Mouse (Mus musculus) heart, embryonic 12.5 days (tissue): ENCODE results near the gene Hecw1. TPM values are rescaled to one million over a fixed set of nuclear protein-coding genes. Genes with fewer than 3 reads are reported as not detected.
"Not testable (repeated sequence)": the region's sequence is repeated elsewhere in the genome, so short reads cannot be mapped to it uniquely, and the experiment has no call there.

Experiments
- ATAC-seq: fragments of 200-750 bp; cut with Nextera tagmentation; 2 replicates; pipeline ENCODE4 v1.8.0; 2017; ENCODE audit warnings: moderate TSS enrichment, moderate library complexity; ENCODE audit not compliant: insufficient number of reproducible peaks, low FRiP score
- H3K27ac ChIP-seq: fragments of 300-500 bp; sonication (generic); 2 replicates; pipeline ENCODE4 v1.5.1; 2016; ENCODE audit warnings: mild to moderate bottlenecking, moderate library complexity; ENCODE audit not compliant: poor library complexity, severe bottlenecking
- H3K27me3 ChIP-seq: fragments of 300-500 bp; sonication (generic); replicated peaks from 2 replicates; pipeline ENCODE4 v1.6.1; 2016; ENCODE audit warnings: mild to moderate bottlenecking, moderate library complexity
- H3K36me3 ChIP-seq: fragments of 300-500 bp; sonication (generic); 2 replicates; pipeline ENCODE4 v1.6.1; 2016; ENCODE audit warnings: mild to moderate bottlenecking, moderate library complexity
- H3K4me1 ChIP-seq: fragments of 300-500 bp; sonication (generic); replicated peaks from 2 replicates; pipeline ENCODE4 v1.6.1; 2016; ENCODE audit warnings: mild to moderate bottlenecking
- H3K4me2 ChIP-seq: fragments of 300-500 bp; sonication (generic); 2 replicates; pipeline ENCODE4 v1.6.1; 2016; ENCODE audit warnings: mild to moderate bottlenecking, moderate library complexity
- H3K4me3 ChIP-seq: fragments of 300-500 bp; sonication (generic); 2 replicates; pipeline ENCODE4 v1.5.1; 2016; ENCODE audit warnings: mild to moderate bottlenecking
- H3K9ac ChIP-seq: fragments of 300-500 bp; sonication (generic); 2 replicates; pipeline ENCODE4 v1.6.1; 2016; ENCODE audit warnings: mild to moderate bottlenecking, moderate library complexity
- H3K9me3 ChIP-seq: fragments of 300-500 bp; sonication (generic); replicated peaks from 2 replicates; pipeline ENCODE4 v1.6.1; 2016; ENCODE audit warnings: mild to moderate bottlenecking, moderate library complexity
- WGBS: fragments of 180-500 bp; shearing (Covaris S2); methylation state at CpG from one replicate; pipeline ENCODE4 v1.1.7; 2016; 5-methylcytosine and 5-hydroxymethylcytosine counted together
- polyA plus RNA-seq: library from polyadenylated mRNA; unstranded; fragments of >200 nt; fragmentation: Nextera tagmentation; extraction: Ambion mirVana; gene quantifications from 2 replicates; pipeline ENCODE4 v1.2.1, GENCODE M21; 2016

Hecw1 gene
- polyA plus RNA-seq, 1 experiment from 2014 or later, result 0.72 TPM

DNA sequence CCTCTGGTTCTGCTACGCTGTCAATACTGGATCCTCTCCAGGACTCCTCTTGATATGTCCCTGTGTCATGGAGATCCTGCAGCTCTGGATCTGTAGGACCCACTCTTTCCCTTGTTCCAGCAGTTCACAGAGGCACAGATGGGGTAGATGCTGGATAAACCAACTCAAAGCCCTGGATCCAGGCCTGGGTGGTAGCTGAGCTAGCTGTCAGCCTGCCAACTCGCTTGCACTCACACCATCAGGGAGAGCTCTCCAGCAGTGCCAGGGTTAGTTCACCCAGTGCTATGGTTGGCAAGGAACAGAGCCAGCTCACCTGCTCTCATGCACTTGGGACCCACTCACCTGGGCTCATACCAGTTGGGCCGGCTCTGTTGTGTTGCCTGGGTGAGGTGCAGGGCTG lies 157.5 kb downstream of the Hecw1 start:
- Histone ChIP-seq H3K9ac (no peak overlapping the region), H3K9me3 (no peaks in the 10 kb centered on the region), H3K36me3 (no peaks in the 10 kb centered on the region), H3K4me2 (no peak overlapping the region), H3K4me3 (no peak overlapping the region), H3K27ac (no peak overlapping the region), H3K4me1 (no peaks in the 10 kb centered on the region), H3K27me3 (no peaks in the 10 kb centered on the region)
- no peak for ATAC-seq
- WGBS, result 78% methylated on average over 3 of the region's 3 CpGs

DNA sequence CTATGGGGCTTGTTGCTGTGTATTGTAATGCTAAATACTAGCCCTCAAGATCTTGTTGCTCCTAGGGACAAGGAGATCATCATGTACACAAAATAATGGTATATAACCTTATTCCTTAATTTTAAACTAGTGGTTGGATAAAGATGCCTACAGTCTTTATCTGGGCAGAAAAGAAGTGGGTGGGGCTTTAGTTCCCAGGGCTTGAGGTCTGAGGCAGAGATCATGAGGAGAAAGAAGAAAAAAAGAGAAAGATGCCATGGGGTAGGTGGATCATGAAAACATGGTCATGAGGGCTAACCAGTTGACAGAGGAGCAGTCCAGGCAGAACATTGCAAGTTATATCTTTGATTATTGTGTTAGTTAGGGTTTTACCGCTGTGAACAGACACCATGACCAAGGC lies 195.8 kb downstream of the Hecw1 start:
- Histone ChIP-seq H3K27me3 (no peaks in the 10 kb centered on the region), H3K9me3 (0 out of 2 replicates have a peak, but pooled peaks cover 2% of the 10 kb centered on the region), H3K9ac (no peak overlapping the region), H3K4me1 (no peaks in the 10 kb centered on the region), H3K4me2 (no peak overlapping the region), H3K4me3 (no peak overlapping the region), H3K36me3 (no peaks in the 10 kb centered on the region), H3K27ac (no peak overlapping the region)
- ATAC-seq, result no peak
- WGBS, result 79% methylated on average over 1 of the region's 1 CpGs

DNA sequence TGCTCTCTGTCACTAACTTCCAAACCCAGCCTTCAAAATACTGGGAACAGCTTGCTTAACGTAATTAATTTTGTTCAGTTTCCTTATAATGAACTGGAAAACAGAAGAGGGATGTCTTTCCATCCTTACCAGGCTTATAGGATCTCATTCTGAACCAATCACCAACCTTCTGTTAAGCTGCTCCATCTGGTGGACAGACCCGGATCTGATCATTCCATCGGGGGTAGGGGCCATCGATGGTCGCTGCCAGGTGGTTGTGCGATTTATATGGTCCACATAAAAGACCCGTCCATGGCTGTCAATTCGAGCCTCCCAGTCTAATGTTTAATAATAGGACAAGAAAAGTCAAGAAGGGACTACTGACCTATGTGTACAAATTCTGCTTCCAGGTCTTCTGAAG lies 216.4 kb downstream of the Hecw1 start:
- H3K27ac ChIP-seq, result no peak overlapping the region
- H3K4me2 ChIP-seq, result no peak overlapping the region
- ATAC-seq, result no peak
- no peaks in the 10 kb centered on the region for H3K27me3 ChIP-seq
- no peak overlapping the region for H3K4me3 ChIP-seq
- H3K4me1 ChIP-seq, result no peaks in the 10 kb centered on the region
- no peaks in the 10 kb centered on the region for H3K9me3 ChIP-seq
- no peaks in the 10 kb centered on the region for H3K36me3 ChIP-seq
- no peak overlapping the region for H3K9ac ChIP-seq
- 27% methylated on average over 8 of the region's 8 CpGs for WGBS

DNA sequence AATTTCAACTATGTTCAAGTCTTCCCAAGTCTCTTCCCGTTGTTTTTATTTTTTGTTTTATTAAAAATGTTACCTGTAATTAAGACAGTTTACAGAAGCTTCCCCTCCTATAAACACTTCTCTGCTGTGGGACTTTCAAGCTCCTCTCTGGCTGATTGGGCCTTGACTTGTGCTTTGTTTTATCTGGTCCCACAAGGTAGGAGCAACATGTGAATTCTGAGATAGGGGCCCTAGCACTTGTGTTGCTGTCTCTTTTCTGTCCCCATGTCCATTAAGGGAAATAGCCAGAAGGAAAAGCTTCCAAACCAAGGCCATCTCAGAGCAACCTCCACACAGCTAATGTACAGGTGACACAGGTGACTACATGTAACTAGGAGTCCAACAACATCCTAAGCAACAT lies 218.9 kb downstream of the Hecw1 start:
- Histone ChIP-seq H3K9me3 (no peaks in the 10 kb centered on the region), H3K27ac (no peak overlapping the region), H3K4me1 (no peaks in the 10 kb centered on the region), H3K9ac (no peak overlapping the region), H3K4me3 (no peak overlapping the region), H3K27me3 (no peaks in the 10 kb centered on the region), H3K36me3 (no peaks in the 10 kb centered on the region), H3K4me2 (no peak overlapping the region)
- 89% methylated on average over 1 of the region's 1 CpGs for WGBS
- ATAC-seq, result no peak

DNA sequence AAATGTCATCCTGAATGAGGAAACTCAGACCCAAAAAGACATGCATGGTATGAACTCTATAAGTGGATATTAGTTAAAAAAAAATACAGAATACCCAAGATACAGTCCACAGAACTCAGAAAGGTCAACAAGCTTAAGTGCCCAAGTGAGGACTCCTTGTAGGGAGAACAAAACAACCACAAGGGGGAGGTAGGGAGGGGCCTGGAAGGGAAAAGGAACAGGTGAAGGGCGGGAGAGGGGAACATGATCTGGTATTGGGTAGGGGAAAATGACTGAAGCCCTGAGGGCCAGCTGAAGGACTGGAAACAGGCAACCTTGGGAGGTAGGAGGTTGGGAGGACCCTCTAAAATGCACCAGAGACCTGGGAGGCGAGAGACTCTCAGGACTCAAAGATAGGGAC lies 220.1 kb downstream of the Hecw1 start:
- Histone ChIP-seq H3K9ac (no peak overlapping the region), H3K36me3 (no peaks in the 10 kb centered on the region), H3K4me3 (no peak overlapping the region), H3K9me3 (no peaks in the 10 kb centered on the region), H3K4me2 (no peak overlapping the region), H3K27me3 (no peaks in the 10 kb centered on the region), H3K4me1 (no peaks in the 10 kb centered on the region), H3K27ac (no peak overlapping the region)
- no peak for ATAC-seq
- 43% methylated on average over 2 of the region's 2 CpGs for WGBS

DNA sequence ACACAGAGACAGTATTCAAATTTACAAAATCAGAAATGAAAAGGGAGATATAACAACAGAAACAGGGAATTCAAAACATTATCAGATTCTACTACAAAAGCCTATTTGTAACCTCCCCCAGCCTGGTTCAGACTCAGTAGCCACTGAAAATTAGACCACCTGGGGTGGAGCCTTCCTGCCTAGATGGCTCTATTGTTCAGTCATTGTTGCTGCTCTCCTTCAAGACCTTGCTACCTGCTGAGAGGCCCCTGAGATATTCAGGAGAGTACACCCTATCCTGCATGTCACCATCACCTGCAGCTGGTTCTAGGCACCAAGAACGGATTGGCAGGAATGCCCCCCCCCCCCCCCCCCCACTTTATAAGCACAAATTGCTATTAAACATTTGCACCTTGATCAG lies 233.0 kb downstream of the Hecw1 start:
- no peak for ATAC-seq
- no peaks in the 10 kb centered on the region for H3K4me1 ChIP-seq
- H3K4me2 ChIP-seq, result no peak overlapping the region
- H3K36me3 ChIP-seq, result no peaks in the 10 kb centered on the region
- WGBS, result 50% methylated on average over 1 of the region's 1 CpGs
- H3K9ac ChIP-seq, result no peak overlapping the region
- H3K27ac ChIP-seq, result no peak overlapping the region
- H3K27me3 ChIP-seq, result no peaks in the 10 kb centered on the region
- H3K4me3 ChIP-seq, result no peak overlapping the region
- H3K9me3 ChIP-seq, result no peaks in the 10 kb centered on the region

DNA sequence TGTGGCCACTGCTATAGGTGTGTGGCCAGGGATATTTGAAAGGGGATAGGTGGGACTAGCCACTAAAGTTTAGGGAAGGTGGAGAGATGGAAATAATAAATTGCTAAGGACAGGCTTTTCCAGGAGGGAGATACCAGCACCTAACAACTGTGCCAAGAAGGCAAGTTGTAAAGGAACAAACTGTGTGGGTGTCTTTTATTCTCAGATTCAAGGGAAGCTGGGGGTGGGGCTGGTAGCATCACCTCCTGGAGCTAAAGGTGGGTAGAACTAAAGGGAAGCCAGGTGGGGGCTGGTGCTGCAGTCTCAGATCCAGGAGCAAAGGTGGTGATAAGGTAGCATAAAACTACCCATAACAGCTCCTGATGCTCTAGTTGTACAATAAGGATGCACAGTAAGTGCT lies 251.6 kb downstream of the Hecw1 start:
- Histone ChIP-seq H3K27ac (no peak overlapping the region), H3K4me3 (no peak overlapping the region), H3K9me3 (no peaks in the 10 kb centered on the region), H3K9ac (no peak overlapping the region), H3K4me1 (no peaks in the 10 kb centered on the region), H3K36me3 (no peaks in the 10 kb centered on the region), H3K27me3 (no peaks in the 10 kb centered on the region), H3K4me2 (no peak overlapping the region)
- no peak for ATAC-seq

DNA sequence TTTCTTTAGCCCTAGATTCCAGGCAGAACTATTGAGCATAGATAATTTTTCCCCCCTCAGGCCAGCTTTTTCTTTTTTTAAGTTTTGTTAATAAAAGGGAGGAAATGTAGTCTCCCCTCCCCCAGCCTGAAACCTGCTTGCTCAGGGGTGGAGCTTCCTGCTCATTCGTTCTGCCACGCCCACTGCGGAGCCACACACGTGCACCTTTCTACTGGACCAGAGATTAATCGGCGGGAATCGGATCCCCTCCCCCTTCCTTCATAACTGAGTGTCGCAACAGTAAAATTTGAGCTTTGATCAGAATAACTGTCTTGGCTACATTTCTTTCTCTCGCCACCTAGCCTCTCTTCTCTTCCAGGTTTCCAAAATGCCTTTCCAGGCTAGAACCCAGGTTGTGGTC lies 262.1 kb downstream of the Hecw1 start:
- H3K36me3 ChIP-seq, H3K9me3 ChIP-seq, H3K4me2 ChIP-seq, ATAC-seq, H3K27ac ChIP-seq, H3K9ac ChIP-seq, H3K4me1 ChIP-seq, H3K27me3 ChIP-seq, H3K4me3 ChIP-seq: not testable (repeated sequence)
- WGBS, result 34% methylated on average over 9 of the region's 9 CpGs

DNA sequence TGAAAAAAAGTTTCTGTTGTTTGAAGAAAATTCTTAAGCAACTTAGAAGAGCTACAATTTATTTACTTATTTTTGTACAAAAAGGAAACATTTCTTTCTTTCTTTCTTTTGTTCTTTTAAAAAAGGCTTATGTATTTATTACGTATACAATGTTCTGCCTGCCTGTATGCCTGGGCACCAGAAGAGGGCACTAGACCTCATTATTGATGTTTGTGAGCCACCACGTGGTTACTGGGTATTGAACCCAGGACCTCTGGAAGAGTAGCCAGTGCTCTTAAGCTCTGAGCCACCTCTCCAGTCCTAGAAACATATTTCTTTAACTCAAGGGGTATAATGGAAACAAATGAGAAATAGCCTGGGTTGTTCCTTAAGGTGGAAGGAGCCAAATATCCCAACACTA lies 277.1 kb downstream of the Hecw1 start:
- no peaks in the 10 kb centered on the region for H3K36me3 ChIP-seq
- no peak overlapping the region for H3K9ac ChIP-seq
- no peaks in the 10 kb centered on the region for H3K9me3 ChIP-seq
- H3K27me3 ChIP-seq, result no peaks in the 10 kb centered on the region
- 54% methylated on average over 2 of the region's 2 CpGs for WGBS
- no peak overlapping the region for H3K4me2 ChIP-seq
- no peak overlapping the region for H3K27ac ChIP-seq
- no peak overlapping the region for H3K4me3 ChIP-seq
- no peak for ATAC-seq
- H3K4me1 ChIP-seq, result no peaks in the 10 kb centered on the region

DNA sequence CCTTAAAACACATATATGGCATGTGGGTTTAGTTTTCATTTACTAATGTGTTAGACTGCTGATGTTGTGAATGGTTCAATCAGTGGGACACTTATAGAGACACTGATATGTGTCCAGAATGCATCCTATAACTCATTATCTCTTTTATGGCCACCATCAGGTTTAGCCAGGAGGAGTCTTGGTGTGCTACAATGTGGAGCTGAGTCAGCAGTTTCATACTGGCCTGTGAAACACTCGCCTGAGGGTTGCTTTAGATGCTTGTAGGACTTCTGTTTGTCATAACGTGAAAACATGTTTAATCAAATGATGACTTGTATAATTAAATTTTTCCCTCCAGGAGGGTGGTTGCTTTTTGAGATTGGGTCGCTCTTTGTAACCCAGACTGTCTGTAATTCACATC lies 343.4 kb downstream of the Hecw1 start:
- no peaks in the 10 kb centered on the region for H3K4me1 ChIP-seq
- no peaks in the 10 kb centered on the region for H3K27me3 ChIP-seq
- no peak overlapping the region for H3K9ac ChIP-seq
- H3K36me3 ChIP-seq, result peaks cover 12% of the 10 kb centered on the region
- no peak overlapping the region for H3K27ac ChIP-seq
- H3K4me2 ChIP-seq, result no peak overlapping the region
- no peak for ATAC-seq
- no peaks in the 10 kb centered on the region for H3K9me3 ChIP-seq
- 84% methylated on average over 3 of the region's 3 CpGs for WGBS
- H3K4me3 ChIP-seq, result no peak overlapping the region

DNA sequence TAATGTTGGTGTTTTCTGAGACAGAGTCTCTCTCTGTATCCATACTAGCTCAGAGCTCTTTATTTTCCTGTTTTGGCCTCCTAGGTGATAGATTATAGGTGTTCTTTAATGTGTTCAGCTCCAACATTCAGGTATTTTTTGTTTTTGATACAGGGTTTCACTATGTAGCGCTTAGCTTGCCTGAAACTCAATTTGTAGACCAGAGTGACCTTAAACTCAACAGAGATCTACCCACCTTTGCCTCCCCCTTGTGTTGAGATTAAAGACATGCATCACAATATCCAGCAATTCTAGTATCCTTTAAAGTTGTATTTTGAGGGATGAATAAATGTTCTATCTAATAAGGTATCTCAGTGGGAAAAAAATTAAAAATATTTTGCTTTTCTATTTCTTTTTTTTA lies 345.0 kb downstream of the Hecw1 start:
- no peaks in the 10 kb centered on the region for H3K9me3 ChIP-seq
- H3K9ac ChIP-seq, result no peak overlapping the region
- H3K4me3 ChIP-seq, result no peak overlapping the region
- ATAC-seq, result no peak
- WGBS, result 84% methylated on average over 1 of the region's 1 CpGs
- H3K36me3 ChIP-seq, result peaks cover 9% of the 10 kb centered on the region
- H3K4me2 ChIP-seq, result no peak overlapping the region
- H3K27ac ChIP-seq, result no peak overlapping the region
- H3K27me3 ChIP-seq, result no peaks in the 10 kb centered on the region
- no peaks in the 10 kb centered on the region for H3K4me1 ChIP-seq
